Mouse (Mus musculus): ENCODE results near the gene Arhgap19. TPM values are rescaled to one million over a fixed set of nuclear protein-coding genes. Genes with fewer than 3 reads are reported as not detected.

Arhgap19 gene
- polyA plus RNA-seq, 1 experiment from 2014 or later, result 25.6 TPM

- Histone ChIP-seq H3K27ac (ENCODE audit: low read length) (no peak overlapping the region), H3K9me3 (replicated peaks; ENCODE audit: control insufficient read depth, low read length) (no peaks in the 10 kb centered on the region), H3K36me3 (ENCODE audit: control insufficient read depth, insufficient read depth) (peaks cover 34% of the 10 kb centered on the region), H3K9ac (ENCODE audit: low read depth, low read length) (no peak overlapping the region), H3K4me2 (ENCODE audit: low read depth, low read length) (no peak overlapping the region), H3K27me3 (ENCODE audit: control insufficient read depth, insufficient read depth, low read depth, low read length) (no peaks in the 10 kb centered on the region), H3K4me1 (ENCODE audit: control insufficient read depth, low read depth, low read length) (no peaks in the 10 kb centered on the region), H3K4me3 (ENCODE audit: low read depth, low read length) (no peak overlapping the region)
- ATAC-seq (ENCODE audit: low read depth), result no peak
- WGBS (ENCODE audit: insufficient replicate concordance), result 90% methylated on average over 5 of the region's 5 CpGs
Measured at GRCm38 (mm10) chr19:41766628-41767027, 35.2 kb downstream of the Arhgap19 start.

DNA sequence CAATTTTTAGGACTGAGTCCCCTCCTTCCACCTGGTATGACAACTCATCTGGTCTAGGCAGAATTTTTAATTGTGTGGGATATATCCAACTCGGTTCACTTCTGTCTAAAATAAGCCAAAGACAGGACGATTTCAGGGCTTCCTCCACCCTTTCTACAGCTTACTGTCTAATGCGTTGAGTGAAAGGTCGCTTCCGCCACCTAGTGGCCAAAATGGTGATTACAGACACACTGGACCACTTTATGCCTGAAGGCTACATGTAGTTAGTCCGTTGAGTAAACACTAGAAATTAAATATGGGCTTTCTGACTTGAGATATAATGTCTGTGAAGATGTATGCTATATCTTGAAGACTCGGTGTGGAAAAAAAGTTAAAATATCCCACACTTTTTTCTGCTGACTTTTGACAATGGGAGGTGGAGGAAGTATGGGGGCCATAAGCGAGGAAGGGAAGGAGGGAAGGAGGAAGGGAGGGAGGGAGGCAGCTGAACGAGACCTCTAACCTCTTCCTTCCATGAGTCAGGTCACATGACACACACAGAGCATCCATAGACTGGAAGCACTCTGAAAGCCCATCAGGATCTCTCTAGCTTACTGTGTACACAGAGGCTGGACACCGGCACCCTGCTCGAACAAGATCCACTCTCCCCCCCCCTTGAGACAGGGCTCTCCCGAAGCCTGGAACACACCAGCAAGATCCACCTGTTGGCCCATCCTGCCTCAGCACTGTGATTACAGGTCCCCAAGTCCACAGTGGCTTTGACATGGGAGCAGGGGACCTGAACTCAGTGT lies 37.8 kb downstream of the Arhgap19 start:
- no peak overlapping the region for H3K4me3 ChIP-seq (ENCODE audit: low read depth, low read length)
- no peak for ATAC-seq (ENCODE audit: low read depth)
- no peaks in the 10 kb centered on the region for H3K27me3 ChIP-seq (ENCODE audit: control insufficient read depth, insufficient read depth, low read depth, low read length)
- H3K9me3 ChIP-seq (replicated peaks; ENCODE audit: control insufficient read depth, low read length), result no peaks in the 10 kb centered on the region
- H3K4me1 ChIP-seq (ENCODE audit: control insufficient read depth, low read depth, low read length), result no peaks in the 10 kb centered on the region
- no peak overlapping the region for H3K4me2 ChIP-seq (ENCODE audit: low read depth, low read length)
- WGBS (ENCODE audit: insufficient replicate concordance), result 29% methylated on average over 12 of the region's 12 CpGs
- H3K9ac ChIP-seq (ENCODE audit: low read depth, low read length), result no peak overlapping the region
- no peak overlapping the region for H3K27ac ChIP-seq (ENCODE audit: low read length)
- peaks cover 17% of the 10 kb centered on the region for H3K36me3 ChIP-seq (ENCODE audit: control insufficient read depth, insufficient read depth)

- Histone ChIP-seq H3K36me3 (ENCODE audit: control insufficient read depth, insufficient read depth) (peaks cover under 1% of the 10 kb centered on the region; the same call in 1 of the 2 replicates), H3K9ac (ENCODE audit: low read depth, low read length) (no peak overlapping the region), H3K27ac (ENCODE audit: low read length) (no peak overlapping the region), H3K4me1 (ENCODE audit: control insufficient read depth, low read depth, low read length) (no peaks in the 10 kb centered on the region), H3K4me2 (ENCODE audit: low read depth, low read length) (no peak overlapping the region), H3K9me3 (replicated peaks; ENCODE audit: control insufficient read depth, low read length) (no peaks in the 10 kb centered on the region), H3K4me3 (ENCODE audit: low read depth, low read length) (no peak overlapping the region), H3K27me3 (ENCODE audit: control insufficient read depth, insufficient read depth, low read depth, low read length) (no peaks in the 10 kb centered on the region)
- ATAC-seq (ENCODE audit: low read depth), result no peak
- 56% methylated on average over 9 of the region's 9 CpGs for WGBS (ENCODE audit: insufficient replicate concordance)
Measured at GRCm38 (mm10) chr19:41761529-41761928, 40.3 kb downstream of the Arhgap19 start.

DNA sequence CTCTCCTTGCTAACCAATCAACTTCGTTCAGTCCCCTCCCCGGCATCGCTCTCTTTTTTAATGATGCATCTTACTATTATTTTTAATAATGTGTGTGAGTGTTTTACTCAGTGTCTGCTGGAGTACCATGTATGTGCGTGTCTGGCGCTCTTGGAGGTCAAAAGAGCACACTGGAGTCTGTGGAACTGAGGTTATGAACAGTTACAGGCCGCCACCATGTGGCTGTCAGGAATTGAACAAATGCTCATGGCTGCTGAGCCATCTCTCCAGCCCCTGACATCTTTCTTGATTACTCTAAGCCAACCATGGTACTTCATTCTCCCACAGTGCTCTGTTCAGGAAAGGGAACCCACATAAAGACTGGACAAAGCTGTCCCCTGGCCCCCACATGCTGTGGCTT lies 42.1 kb downstream of the Arhgap19 start:
- WGBS (ENCODE audit: insufficient replicate concordance), result 78% methylated on average over 6 of the region's 6 CpGs
- Histone ChIP-seq H3K4me1 (ENCODE audit: control insufficient read depth, low read depth, low read length) (no peaks in the 10 kb centered on the region), H3K9me3 (replicated peaks; ENCODE audit: control insufficient read depth, low read length) (no peaks in the 10 kb centered on the region), H3K4me3 (ENCODE audit: low read depth, low read length) (no peak overlapping the region), H3K27ac (ENCODE audit: low read length) (no peak overlapping the region), H3K27me3 (ENCODE audit: control insufficient read depth, insufficient read depth, low read depth, low read length) (no peaks in the 10 kb centered on the region), H3K4me2 (ENCODE audit: low read depth, low read length) (no peak overlapping the region), H3K9ac (ENCODE audit: low read depth, low read length) (no peak overlapping the region), H3K36me3 (ENCODE audit: control insufficient read depth, insufficient read depth) (no peaks in the 10 kb centered on the region)
- ATAC-seq (ENCODE audit: low read depth), result no peak

GRCm38 (mm10) chr19:41759270-41759669 lies 42.6 kb downstream of the Arhgap19 start:
- Histone ChIP-seq H3K36me3 (ENCODE audit: control insufficient read depth, insufficient read depth) (no peaks in the 10 kb centered on the region), H3K9me3 (replicated peaks; ENCODE audit: control insufficient read depth, low read length) (no peaks in the 10 kb centered on the region), H3K4me2 (ENCODE audit: low read depth, low read length) (no peak overlapping the region), H3K27ac (ENCODE audit: low read length) (no peak overlapping the region), H3K27me3 (ENCODE audit: control insufficient read depth, insufficient read depth, low read depth, low read length) (no peaks in the 10 kb centered on the region), H3K4me3 (ENCODE audit: low read depth, low read length) (no peak overlapping the region), H3K4me1 (ENCODE audit: control insufficient read depth, low read depth, low read length) (no peaks in the 10 kb centered on the region), H3K9ac (ENCODE audit: low read depth, low read length) (no peak overlapping the region)
- 71% methylated on average over 5 of the region's 5 CpGs for WGBS (ENCODE audit: insufficient replicate concordance)
- ATAC-seq (ENCODE audit: low read depth), result no peak

- H3K27ac ChIP-seq (ENCODE audit: low read length), result no peak overlapping the region
- no peaks in the 10 kb centered on the region for H3K27me3 ChIP-seq (ENCODE audit: control insufficient read depth, insufficient read depth, low read depth, low read length)
- H3K9me3 ChIP-seq (replicated peaks; ENCODE audit: control insufficient read depth, low read length), result no peaks in the 10 kb centered on the region
- H3K9ac ChIP-seq (ENCODE audit: low read depth, low read length), result no peak overlapping the region
- no peak overlapping the region for H3K4me3 ChIP-seq (ENCODE audit: low read depth, low read length)
- no peak for ATAC-seq (ENCODE audit: low read depth)
- WGBS (ENCODE audit: insufficient replicate concordance), result 77% methylated on average over 15 of the region's 15 CpGs
- no peak overlapping the region for H3K4me2 ChIP-seq (ENCODE audit: low read depth, low read length)
- no peaks in the 10 kb centered on the region for H3K36me3 ChIP-seq (ENCODE audit: control insufficient read depth, insufficient read depth)
- no peaks in the 10 kb centered on the region for H3K4me1 ChIP-seq (ENCODE audit: control insufficient read depth, low read depth, low read length)
Measured at GRCm38 (mm10) chr19:41754760-41755159, 47.1 kb downstream of the Arhgap19 start.

DNA sequence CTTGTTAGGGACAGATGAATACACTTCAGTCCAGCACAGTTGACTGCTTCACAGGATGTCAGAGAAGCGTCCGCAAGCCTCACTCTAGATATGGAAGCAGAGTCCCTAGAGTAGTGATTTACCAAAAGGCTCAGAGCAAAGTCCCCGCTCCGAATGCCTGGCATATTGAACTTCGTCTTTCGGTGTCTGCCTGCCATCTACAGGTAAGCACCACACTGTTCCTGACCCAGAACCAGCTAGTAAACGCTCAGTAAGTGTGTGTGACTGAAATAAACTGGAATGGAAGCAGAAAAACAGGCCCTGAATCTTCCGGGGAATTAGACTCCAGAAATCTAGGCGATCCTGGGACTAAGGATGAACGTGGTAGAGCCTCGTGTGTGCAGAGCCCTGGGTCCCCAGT lies 49.9 kb downstream of the Arhgap19 start:
- no peaks in the 10 kb centered on the region for H3K27me3 ChIP-seq (ENCODE audit: control insufficient read depth, insufficient read depth, low read depth, low read length)
- H3K9ac ChIP-seq (ENCODE audit: low read depth, low read length), result no peak overlapping the region
- 63% methylated on average over 11 of the region's 11 CpGs for WGBS (ENCODE audit: insufficient replicate concordance)
- H3K4me1 ChIP-seq (ENCODE audit: control insufficient read depth, low read depth, low read length), result no peaks in the 10 kb centered on the region
- H3K4me2 ChIP-seq (ENCODE audit: low read depth, low read length), result no peak overlapping the region
- no peak for ATAC-seq (ENCODE audit: low read depth)
- no peaks in the 10 kb centered on the region for H3K9me3 ChIP-seq (replicated peaks; ENCODE audit: control insufficient read depth, low read length)
- H3K4me3 ChIP-seq (ENCODE audit: low read depth, low read length), result no peak overlapping the region
- no peaks in the 10 kb centered on the region for H3K36me3 ChIP-seq (ENCODE audit: control insufficient read depth, insufficient read depth)
- no peak overlapping the region for H3K27ac ChIP-seq (ENCODE audit: low read length)

- H3K27ac ChIP-seq (ENCODE audit: low read length), result no peak overlapping the region
- no peak overlapping the region for H3K4me2 ChIP-seq (ENCODE audit: low read depth, low read length)
- 81% methylated on average over 14 of the region's 14 CpGs for WGBS (ENCODE audit: insufficient replicate concordance)
- no peak for ATAC-seq (ENCODE audit: low read depth)
- H3K4me3 ChIP-seq (ENCODE audit: low read depth, low read length), result no peak overlapping the region
- no peaks in the 10 kb centered on the region for H3K9me3 ChIP-seq (replicated peaks; ENCODE audit: control insufficient read depth, low read length)
- no peaks in the 10 kb centered on the region for H3K36me3 ChIP-seq (ENCODE audit: control insufficient read depth, insufficient read depth)
- H3K27me3 ChIP-seq (ENCODE audit: control insufficient read depth, insufficient read depth, low read depth, low read length), result peaks cover 23% of the 10 kb centered on the region
- no peaks in the 10 kb centered on the region; the same call in 1 of the 2 replicates for H3K4me1 ChIP-seq (ENCODE audit: control insufficient read depth, low read depth, low read length)
- H3K9ac ChIP-seq (ENCODE audit: low read depth, low read length), result no peak overlapping the region
Measured at GRCm38 (mm10) chr19:41747436-41747835, 54.4 kb downstream of the Arhgap19 start.

DNA sequence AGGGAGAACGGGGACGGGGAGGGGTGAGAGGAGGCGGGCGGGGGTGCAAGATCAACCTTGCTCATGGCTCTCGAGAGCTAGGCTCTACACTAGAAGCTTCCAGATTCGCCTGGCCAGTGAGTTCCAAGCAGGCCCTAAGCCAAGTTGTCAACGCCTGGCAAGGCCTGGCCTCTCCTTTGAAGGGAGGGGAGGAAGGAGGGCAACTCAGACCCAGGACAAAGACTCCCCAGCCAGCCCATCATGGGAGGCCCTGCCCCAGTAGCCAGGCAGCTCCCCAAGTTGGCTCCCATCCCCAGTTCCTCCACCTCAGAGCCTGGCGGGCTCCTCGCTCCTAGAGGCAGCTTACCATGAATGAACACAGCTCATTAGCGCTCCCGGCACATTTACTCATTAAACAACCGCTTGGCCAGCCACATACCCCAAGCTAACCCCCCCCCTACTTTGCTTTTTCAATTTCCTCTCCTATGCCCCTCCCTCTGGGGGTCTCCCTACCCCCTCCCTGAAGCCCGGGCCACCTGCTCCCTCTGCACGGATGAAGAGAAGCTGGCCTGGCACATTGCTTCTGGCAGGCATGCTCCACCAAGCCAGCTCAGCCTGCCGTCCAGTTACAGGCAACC lies 55.8 kb downstream of the Arhgap19 start:
- Histone ChIP-seq H3K9ac (ENCODE audit: low read depth, low read length) (no peak overlapping the region), H3K4me2 (ENCODE audit: low read depth, low read length) (no peak overlapping the region), H3K4me1 (ENCODE audit: control insufficient read depth, low read depth, low read length) (no peaks in the 10 kb centered on the region; the same call in 1 of the 2 replicates), H3K27ac (ENCODE audit: low read length) (no peak overlapping the region), H3K4me3 (ENCODE audit: low read depth, low read length) (no peak overlapping the region), H3K27me3 (ENCODE audit: control insufficient read depth, insufficient read depth, low read depth, low read length) (peaks cover 31% of the 10 kb centered on the region), H3K9me3 (replicated peaks; ENCODE audit: control insufficient read depth, low read length) (no peaks in the 10 kb centered on the region), H3K36me3 (ENCODE audit: control insufficient read depth, insufficient read depth) (no peaks in the 10 kb centered on the region)
- ATAC-seq (ENCODE audit: low read depth), result no peak
- WGBS (ENCODE audit: insufficient replicate concordance), result 59% methylated on average over 15 of the region's 15 CpGs
